13 mouse cellular contexts compared by ENCODE assay signal in the genomic region with DNA sequence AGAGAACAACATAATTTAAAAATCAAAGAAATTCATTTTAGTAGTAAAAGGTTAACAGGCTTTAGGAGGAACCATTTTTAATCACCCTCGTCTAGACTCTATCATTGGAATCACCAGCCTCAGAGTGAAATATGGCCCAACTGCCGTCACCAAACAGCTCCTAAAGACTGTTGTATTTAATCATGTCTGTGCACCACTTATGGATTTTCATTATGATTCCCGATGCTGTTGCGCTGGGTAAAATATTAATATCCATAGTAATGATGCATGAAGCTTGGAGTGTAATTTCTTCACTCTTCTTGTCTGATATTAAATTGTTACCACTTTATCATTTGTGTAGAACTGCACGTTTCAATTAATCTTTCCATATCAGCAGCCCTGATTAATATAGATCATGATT.
DNase-seq lines count a peak whose midpoint lies in the region; ATAC-seq and TF ChIP-seq lines count a peak whose summit lies in the region.
"Had no signal": no experiment of that assay in that cellular context is flagged by ENCODE, and none has a peak within 500 bp of the region (broad histone marks: within the 10 kb centered on the region; RNA-seq: fewer than 3 reads in every experiment).

No protein-coding gene starts in this region.

- no peak overlapping the region for H3K27ac ChIP-seq in midbrain, embryonic 14.5 days (replicated peaks; ENCODE audit: low read depth, low read length)
- no peak overlapping the region for H3K27ac ChIP-seq in midbrain, embryonic 16.5 days (ENCODE audit: low read length)
- 0 out of 2 replicates have a peak overlapping the region, but pooled peaks have one; percentile 3 for H3K27ac ChIP-seq in hindbrain, embryonic 14.5 days
- H3K27ac ChIP-seq in hindbrain, postnatal 0 days, result no peak overlapping the region
- no peak overlapping the region for H3K27ac ChIP-seq in neural tube, embryonic 15.5 days (replicated peaks)
- no peak overlapping the region for H3K27ac ChIP-seq in intestine, embryonic 16.5 days (ENCODE audit: low read length)
- H3K27ac ChIP-seq: embryonic facial prominence, embryonic 12.5 days; heart, embryonic 10.5 days had no signal

- DNase-seq in midbrain, embryonic 14.5 days, result peak; percentile 20
- DNase-seq in hindbrain, embryonic 14.5 days (ENCODE audit: low spot score), result no peak
- peak; percentile 3 for DNase-seq in hindbrain, postnatal 0 days (ENCODE audit: low spot score)
- DNase-seq in right cerebral cortex, postnatal 14 days, result no peak
- DNase-seq: adrenal gland, postnatal 25 days; cerebellum, adult 8-10 months; heart, adult 18-20 months; heart, postnatal 4 days had no signal

- H3K9ac ChIP-seq in midbrain, embryonic 14.5 days (replicated peaks; ENCODE audit: low read length), result no peak overlapping the region
- H3K9ac ChIP-seq in midbrain, embryonic 16.5 days (ENCODE audit: low read depth, low read length), result no peak overlapping the region
- H3K9ac ChIP-seq in hindbrain, embryonic 14.5 days, result no peak overlapping the region
- H3K9ac ChIP-seq in hindbrain, postnatal 0 days (replicated peaks; ENCODE audit: low read length), result no peak overlapping the region
- no peak overlapping the region for H3K9ac ChIP-seq in neural tube, embryonic 15.5 days (replicated peaks)
- H3K9ac ChIP-seq in intestine, embryonic 16.5 days (ENCODE audit: low read depth, low read length), result no peak overlapping the region
- H3K9ac ChIP-seq: embryonic facial prominence, embryonic 12.5 days had no signal

- no peak overlapping the region for H3K4me3 ChIP-seq in midbrain, embryonic 14.5 days (replicated peaks; ENCODE audit: low read depth, low read length)
- no peak overlapping the region for H3K4me3 ChIP-seq in midbrain, embryonic 16.5 days (ENCODE audit: low read depth, low read length)
- H3K4me3 ChIP-seq in hindbrain, embryonic 14.5 days (replicated peaks; ENCODE audit: low read length), result no peak overlapping the region
- no peak overlapping the region for H3K4me3 ChIP-seq in hindbrain, postnatal 0 days (ENCODE audit: low read length)
- H3K4me3 ChIP-seq in neural tube, embryonic 15.5 days (replicated peaks), result no peak overlapping the region
- H3K4me3 ChIP-seq in intestine, embryonic 16.5 days (ENCODE audit: low read length), result no peak overlapping the region
- H3K4me3 ChIP-seq: embryonic facial prominence, embryonic 12.5 days; heart, embryonic 10.5 days had no signal

- WGBS in midbrain, embryonic 14.5 days, result 61% methylated on average over 5 of the region's 5 CpGs
- 66% methylated on average over 5 of the region's 5 CpGs for WGBS in midbrain, embryonic 16.5 days
- 47% methylated on average over 5 of the region's 5 CpGs for WGBS in hindbrain, embryonic 14.5 days
- 56% methylated on average over 5 of the region's 5 CpGs for WGBS in hindbrain, postnatal 0 days
- 42% methylated on average over 5 of the region's 5 CpGs for WGBS in neural tube, embryonic 15.5 days
- WGBS in intestine, embryonic 16.5 days, result 80% methylated on average over 5 of the region's 5 CpGs

- H3K27me3 ChIP-seq in midbrain, embryonic 14.5 days (ENCODE audit: control insufficient read depth, insufficient read depth, low read length), result no peaks in the 10 kb centered on the region
- no peaks in the 10 kb centered on the region for H3K27me3 ChIP-seq in midbrain, embryonic 16.5 days (ENCODE audit: control insufficient read depth, insufficient read depth, low read depth, low read length)
- H3K27me3 ChIP-seq in hindbrain, embryonic 14.5 days (ENCODE audit: control insufficient read depth, insufficient read depth, low read length), result no peaks in the 10 kb centered on the region
- no peaks in the 10 kb centered on the region for H3K27me3 ChIP-seq in hindbrain, postnatal 0 days (ENCODE audit: insufficient read depth, low read length)
- H3K27me3 ChIP-seq in neural tube, embryonic 15.5 days (replicated peaks), result no peaks in the 10 kb centered on the region
- H3K27me3 ChIP-seq in intestine, embryonic 16.5 days (replicated peaks; ENCODE audit: control insufficient read depth, insufficient read depth, low read length), result no peaks in the 10 kb centered on the region
- H3K27me3 ChIP-seq: embryonic facial prominence, embryonic 12.5 days had no signal

- TF ChIP-seq CTCF in hindbrain, postnatal 0 days (IDR thresholded peaks at IDR 0.05; ENCODE audit: low read depth), result no peak

- ATAC-seq in midbrain, embryonic 14.5 days (ENCODE audit: low FRiP score, low TSS enrichment), result no peak
- no peak for ATAC-seq in midbrain, embryonic 16.5 days
- no peak; the same call in 1 of the 2 replicates for ATAC-seq in hindbrain, embryonic 14.5 days (ENCODE audit: low FRiP score)
- ATAC-seq in hindbrain, postnatal 0 days, result no peak
- ATAC-seq in neural tube, embryonic 15.5 days (ENCODE audit: low FRiP score), result peak; percentile 53; the same call in 1 of the 2 replicates
- ATAC-seq in intestine, embryonic 16.5 days, result no peak

- 0 out of 2 replicates have a peak, but pooled peaks cover 10% of the 10 kb centered on the region for H3K4me1 ChIP-seq in midbrain, embryonic 14.5 days (ENCODE audit: control insufficient read depth, insufficient read depth, low read length)
- H3K4me1 ChIP-seq in midbrain, embryonic 16.5 days (ENCODE audit: control insufficient read depth, insufficient read depth, low read length), result peaks cover 3% of the 10 kb centered on the region; the same call in 1 of the 2 replicates
- H3K4me1 ChIP-seq in hindbrain, embryonic 14.5 days (replicated peaks; ENCODE audit: control insufficient read depth, insufficient read depth, low read length), result peaks cover 8% of the 10 kb centered on the region; the same call in 1 of the 2 replicates
- H3K4me1 ChIP-seq in hindbrain, postnatal 0 days (ENCODE audit: insufficient read depth, low read length), result no peaks in the 10 kb centered on the region
- peaks cover 8% of the 10 kb centered on the region; the same call in 1 of the 2 replicates for H3K4me1 ChIP-seq in neural tube, embryonic 15.5 days
- no peaks in the 10 kb centered on the region for H3K4me1 ChIP-seq in intestine, embryonic 16.5 days (ENCODE audit: control insufficient read depth, insufficient read depth, low read length)
- H3K4me1 ChIP-seq: embryonic facial prominence, embryonic 12.5 days; heart, embryonic 10.5 days had no signal

- no peak overlapping the region; the same call in 1 of the 2 replicates for H3K4me2 ChIP-seq in midbrain, embryonic 14.5 days (ENCODE audit: low read length)
- H3K4me2 ChIP-seq in midbrain, embryonic 16.5 days (ENCODE audit: low read length), result no peak overlapping the region
- peak overlapping the region; percentile 15; the same call in 1 of the 2 replicates for H3K4me2 ChIP-seq in hindbrain, embryonic 14.5 days (replicated peaks)
- H3K4me2 ChIP-seq in hindbrain, postnatal 0 days (ENCODE audit: low read depth, low read length), result no peak overlapping the region
- H3K4me2 ChIP-seq in neural tube, embryonic 15.5 days, result no peak overlapping the region
- no peak overlapping the region for H3K4me2 ChIP-seq in intestine, embryonic 16.5 days (ENCODE audit: low read depth, low read length)
- H3K4me2 ChIP-seq: embryonic facial prominence, embryonic 12.5 days had no signal

- no peaks in the 10 kb centered on the region for H3K36me3 ChIP-seq in midbrain, embryonic 14.5 days (ENCODE audit: control insufficient read depth, insufficient read depth, low read length)
- H3K36me3 ChIP-seq in midbrain, embryonic 16.5 days (ENCODE audit: control insufficient read depth, insufficient read depth, low read length), result no peaks in the 10 kb centered on the region
- H3K36me3 ChIP-seq in hindbrain, embryonic 14.5 days (replicated peaks; ENCODE audit: control insufficient read depth, insufficient read depth), result no peaks in the 10 kb centered on the region
- no peaks in the 10 kb centered on the region for H3K36me3 ChIP-seq in hindbrain, postnatal 0 days (ENCODE audit: insufficient read depth, low read length)
- no peaks in the 10 kb centered on the region for H3K36me3 ChIP-seq in neural tube, embryonic 15.5 days
- H3K36me3 ChIP-seq in intestine, embryonic 16.5 days (ENCODE audit: control insufficient read depth, insufficient read depth, low read length), result no peaks in the 10 kb centered on the region
- H3K36me3 ChIP-seq: embryonic facial prominence, embryonic 12.5 days; heart, embryonic 10.5 days had no signal

- no peaks in the 10 kb centered on the region for H3K9me3 ChIP-seq in midbrain, embryonic 14.5 days (ENCODE audit: control insufficient read depth, low read length)
- H3K9me3 ChIP-seq in midbrain, embryonic 16.5 days (replicated peaks; ENCODE audit: control insufficient read depth, low read length, poor library complexity, severe bottlenecking), result no peaks in the 10 kb centered on the region; the same call in 1 of the 2 replicates
- H3K9me3 ChIP-seq in hindbrain, embryonic 14.5 days (ENCODE audit: control insufficient read depth, low read length), result no peaks in the 10 kb centered on the region
- no peaks in the 10 kb centered on the region for H3K9me3 ChIP-seq in hindbrain, postnatal 0 days (ENCODE audit: low read length)
- H3K9me3 ChIP-seq in neural tube, embryonic 15.5 days (replicated peaks), result no peaks in the 10 kb centered on the region
- H3K9me3 ChIP-seq in intestine, embryonic 16.5 days (ENCODE audit: control insufficient read depth, low read length), result no peaks in the 10 kb centered on the region
- H3K9me3 ChIP-seq: embryonic facial prominence, embryonic 12.5 days; heart, embryonic 10.5 days had no signal

Comparison
In these comparisons a context has a peak if more than half of its experiments do, and no peak if none do; other contexts are left out.
1. DNase-seq: peak in midbrain, embryonic 14.5 days (single experiment) and hindbrain, postnatal 0 days (single experiment); none in hindbrain, embryonic 14.5 days (single experiment) and right cerebral cortex, postnatal 14 days (single experiment).